Mouse (Mus musculus) CD8-positive naive resting alpha-beta T cell, adult 2 months (primary cell): ENCODE results near the gene Endou.
A peak's percentile ranks its signal among the peaks of the same experiment; 100 is the strongest.
"Not testable (repeated sequence)": the region's sequence is repeated elsewhere in the genome, so short reads cannot be mapped to it uniquely, and the experiment has no call there.

Experiments used
- DNase-seq, 2 experiments: peaks; one replicate each; pipeline ENCODE4 v3.0.0; 2022; ENCODE audit warnings: low read depth in 2 of 2, low spot score in 2 of 2

Gene Endou

DNA sequence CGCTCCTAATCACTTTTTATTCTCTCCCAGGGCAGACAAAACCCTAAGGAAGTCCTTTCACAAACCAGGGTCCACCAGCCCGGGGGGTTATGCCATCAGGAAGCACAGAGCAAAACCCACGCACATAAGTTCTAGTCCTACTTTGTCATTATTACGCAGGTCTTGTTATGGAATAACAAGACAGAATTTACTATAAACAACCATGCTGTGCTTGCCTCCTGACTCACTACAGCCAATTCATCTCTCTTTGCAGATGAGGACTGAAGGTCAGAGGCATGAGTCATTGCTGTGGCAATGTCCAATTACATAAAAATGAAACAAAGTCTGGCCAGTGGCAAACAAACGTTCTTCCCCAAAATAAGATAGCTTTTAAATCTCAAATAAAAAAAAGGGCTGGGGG is 37.7 kb downstream of the Endou start:
- no peak for DNase-seq

- DNase-seq = no peak
These were observed 47.0 kb downstream of the Endou start for GRCm38 (mm10) chr15:97684118-97684517.

- DNase-seq = no peak
These were observed 49.1 kb downstream of the Endou start for GRCm38 (mm10) chr15:97682053-97682452.

DNA sequence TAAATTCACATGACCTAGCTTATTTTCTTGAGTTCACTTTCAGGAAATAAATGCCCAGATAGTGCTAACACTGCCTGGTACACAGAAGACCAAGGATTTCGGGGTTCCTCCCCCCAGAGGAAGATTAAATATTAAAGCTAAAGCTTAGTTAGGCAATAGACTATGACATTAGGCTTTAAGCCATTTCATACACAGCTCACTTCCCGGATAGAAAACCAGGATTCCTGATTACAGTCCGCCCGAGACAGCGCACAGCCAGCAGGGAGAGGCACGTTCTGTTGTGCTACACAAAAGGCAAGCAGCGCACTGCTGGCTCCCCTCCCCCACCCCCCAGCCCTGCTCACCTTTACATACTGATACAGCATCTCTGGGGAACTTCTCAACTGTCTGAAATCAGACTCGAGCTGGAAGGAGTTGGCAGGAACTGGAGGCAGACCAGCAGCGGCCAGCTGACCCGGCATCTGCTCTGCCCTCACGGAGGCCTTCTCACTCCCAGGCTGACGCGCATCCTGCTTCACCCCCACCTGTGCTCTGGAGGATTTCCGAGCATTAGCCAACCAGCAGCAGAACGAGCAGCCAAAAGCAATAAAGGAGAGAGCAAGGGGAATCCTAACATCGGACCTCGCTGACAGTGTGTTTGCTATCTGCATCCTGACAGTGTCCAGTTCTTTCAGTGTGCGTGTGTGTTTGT is 51.0 kb downstream of the Endou start:
- DNase-seq = no peak

GRCm38 (mm10) chr15:97677341-97677740 is 53.8 kb downstream of the Endou start:
- no peak for DNase-seq

GRCm38 (mm10) chr15:97675927-97676326 is 55.2 kb downstream of the Endou start:
- DNase-seq = no peak

DNA sequence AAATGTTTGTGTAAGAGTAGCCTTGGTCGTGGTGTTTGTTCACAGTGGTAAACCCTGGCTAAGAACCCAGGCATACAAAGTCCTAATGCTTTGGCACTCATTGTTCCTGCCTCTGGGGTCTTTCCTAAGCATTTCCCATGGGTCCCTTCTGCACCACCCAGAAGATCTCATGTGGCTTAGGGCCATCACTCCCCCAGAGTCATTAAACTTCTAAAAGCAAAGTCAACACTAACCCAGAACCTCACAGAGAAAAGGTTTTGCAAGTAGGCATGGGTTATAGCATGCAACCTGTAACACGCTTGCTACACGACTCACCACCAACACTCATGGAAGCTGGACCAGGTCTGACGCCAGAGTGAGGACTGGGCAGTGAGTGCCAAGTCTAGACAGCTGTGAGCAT is 56.7 kb downstream of the Endou start:
- no peak for DNase-seq

DNA sequence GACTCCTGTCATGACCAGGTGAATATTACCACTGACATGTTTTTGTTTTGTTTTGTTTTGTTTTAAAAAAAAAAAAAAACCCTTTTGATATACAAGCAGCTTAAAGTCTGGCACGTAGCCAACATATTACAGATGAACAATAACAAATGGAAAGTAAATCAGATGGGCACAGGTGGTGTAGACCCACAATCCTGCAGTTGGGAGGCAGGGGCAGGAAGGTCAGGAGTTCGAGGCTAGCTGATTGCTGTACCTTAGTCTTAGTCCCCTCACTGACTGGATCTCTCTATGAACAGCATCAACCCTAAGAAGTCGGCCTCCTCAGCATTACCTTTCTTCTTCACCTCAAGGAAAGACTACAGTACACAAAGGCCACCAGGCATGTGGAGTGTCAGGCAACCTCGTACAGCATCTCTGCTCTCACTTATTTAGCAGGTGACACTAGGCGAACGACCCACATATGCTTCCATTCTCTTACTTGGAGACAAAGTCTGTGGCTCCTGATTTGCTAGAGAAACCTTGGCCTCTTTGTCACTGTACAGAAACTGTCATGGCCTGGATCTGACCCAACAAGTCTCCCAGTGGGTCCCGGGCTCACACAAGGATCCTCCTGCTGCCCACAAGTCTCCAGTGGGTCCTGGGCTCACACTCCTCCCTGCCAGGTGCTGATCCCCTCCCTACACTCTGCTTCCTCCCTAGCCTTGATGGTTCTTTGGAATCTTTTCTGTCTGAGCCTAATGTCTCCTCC is 57.7 kb downstream of the Endou start:
- DNase-seq = no peak

GRCm38 (mm10) chr15:97672211-97672765 is 58.9 kb downstream of the Endou start:
- DNase-seq = no peak

GRCm38 (mm10) chr15:97670554-97670953 is 60.6 kb downstream of the Endou start:
- no peak for DNase-seq

DNA sequence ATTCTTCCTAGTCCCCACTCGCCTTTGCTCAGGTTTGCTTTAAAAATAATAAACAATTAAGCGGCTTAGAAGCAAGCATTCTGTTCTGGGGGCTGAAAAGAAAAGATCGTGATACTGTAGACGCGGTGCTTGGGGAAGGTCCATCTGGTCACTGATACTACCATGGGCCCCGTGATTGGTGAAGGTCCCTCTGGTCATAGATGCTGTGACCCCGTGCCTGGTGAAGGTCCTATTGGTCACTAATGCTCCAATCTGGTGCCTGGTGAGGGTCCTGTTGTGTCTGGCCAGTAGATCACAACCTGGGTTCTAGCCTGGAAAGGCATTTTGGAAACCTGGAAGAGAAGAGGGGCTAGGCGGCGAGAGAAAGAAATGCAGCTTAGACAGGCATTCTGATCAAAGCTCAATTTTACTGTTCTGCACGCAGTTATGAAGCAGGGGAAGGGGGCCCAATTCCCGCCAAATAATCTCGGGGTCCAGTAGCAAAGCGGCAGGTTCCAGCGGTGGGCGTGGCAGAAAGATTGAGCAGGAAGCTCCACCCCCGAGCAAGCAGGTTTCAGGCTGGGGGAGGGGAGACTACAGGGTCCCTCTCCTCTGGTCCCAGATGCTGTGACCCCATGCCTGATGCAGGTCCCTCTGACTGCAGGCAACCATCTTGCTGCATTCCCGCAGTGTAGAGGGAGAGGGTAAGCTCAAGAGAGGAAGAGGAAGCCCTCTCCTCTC is 62.8 kb downstream of the Endou start:
- not testable (repeated sequence) for DNase-seq

DNA sequence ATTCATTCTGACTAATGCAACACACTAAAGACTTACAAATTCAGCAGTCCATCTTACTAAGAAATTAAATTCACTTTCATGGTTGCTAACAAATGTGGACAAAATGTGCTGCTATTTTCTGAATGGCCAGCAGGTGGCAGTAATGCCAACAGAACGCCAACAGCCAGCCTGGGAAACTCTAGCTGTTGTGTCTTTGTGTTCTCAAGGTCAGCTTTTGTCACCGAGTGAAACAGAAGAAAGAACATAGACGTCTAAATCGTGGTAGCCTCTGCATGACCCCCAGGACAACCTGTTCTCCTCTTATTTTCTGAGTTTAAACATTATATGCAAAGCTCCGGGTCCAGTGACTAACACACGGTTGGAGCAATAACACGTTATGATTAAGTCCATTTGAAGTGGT is 63.7 kb downstream of the Endou start:
- peak; percentile 60 to 69 for DNase-seq

- peak in 1 of 2 experiments; percentile 8 for DNase-seq
These were observed 64.7 kb downstream of the Endou start for GRCm38 (mm10) chr15:97666457-97666770.

GRCm38 (mm10) chr15:97665770-97666456 is 65.2 kb downstream of the Endou start:
- DNase-seq = peak; percentile 18 to 35

GRCm38 (mm10) chr15:97664981-97665668 is 66.0 kb downstream of the Endou start:
- DNase-seq = peak; percentile 25 to 49

DNA sequence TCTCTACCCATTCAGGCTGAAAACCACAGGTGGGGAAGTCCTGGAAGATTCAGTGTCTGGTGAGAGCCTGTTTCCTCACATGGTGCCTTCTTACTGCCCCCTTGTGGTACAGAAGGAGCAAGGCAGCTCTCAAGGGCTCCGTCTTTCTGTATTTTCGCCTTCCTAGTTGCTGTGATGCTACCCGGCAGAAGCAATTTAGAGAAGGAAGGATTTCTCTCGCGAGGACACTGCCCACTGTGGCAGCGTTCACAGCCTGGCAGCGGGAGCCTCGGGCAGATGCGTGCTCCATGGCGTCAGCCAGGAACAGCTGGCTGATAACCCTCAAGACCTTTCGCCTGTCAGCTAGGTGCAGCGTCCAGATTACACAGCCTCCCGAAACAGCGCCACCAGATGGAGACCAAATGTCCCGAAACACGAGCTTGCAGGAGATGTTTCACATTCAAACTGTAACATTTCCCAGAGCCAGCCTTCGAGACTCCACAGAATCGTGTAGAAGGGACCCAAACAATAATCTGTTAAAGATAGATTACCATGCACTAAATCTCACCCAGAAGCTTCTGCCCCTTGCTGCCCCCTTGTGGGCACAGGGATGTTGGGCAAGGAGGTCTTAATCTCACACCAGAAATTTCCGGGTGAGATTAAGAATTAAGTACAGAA is 67.3 kb downstream of the Endou start:
- peak; percentile 67 to 82 for DNase-seq
